Mouse (Mus musculus) liver, embryonic 14.5 days (tissue): Measurements from ENCODE around the gene Wfikkn1.

ENCODE experiments used
- CTCF ChIP-seq: IDR thresholded peaks from 2 replicates; pipeline ENCODE4 v1.5.1; 2016; ENCODE audit warnings: antibody characterized with exemption, low read depth, control low read depth
- EP300 ChIP-seq: IDR thresholded peaks from 2 replicates; pipeline ENCODE4 v1.6.1; 2016; ENCODE audit warnings: antibody characterized with exemption, low read depth

GRCm38 (mm10) chr17:25922120-25922519 is 41.5 kb upstream of the Wfikkn1 start:
- no peak for TF ChIP-seq EP300
- TF ChIP-seq CTCF: no peak
